Mouse (Mus musculus) neural tube, embryonic 13.5 days (tissue): ENCODE results near the gene Ms4a12. TPM values are rescaled to one million over a fixed set of nuclear protein-coding genes. Genes with fewer than 3 reads are reported as not detected.
"Not testable (repeated sequence)": the region's sequence is repeated elsewhere in the genome, so short reads cannot be mapped to it uniquely, and the experiment has no call there.

Experiments used
- ATAC-seq: fragments of 200-750 bp; cut with Nextera tagmentation; 2 replicates; pipeline ENCODE4 v1.8.0; 2017; ENCODE audit warnings: low read depth, mild to moderate bottlenecking, moderate TSS enrichment, moderate library complexity
- H3K27ac ChIP-seq: fragments of 300-500 bp; sonication (generic); replicated peaks from 2 replicates; pipeline ENCODE4 v1.5.1; 2015; ENCODE audit warnings: moderate library complexity, mild to moderate bottlenecking, inconsistent platforms
- H3K27me3 ChIP-seq: fragments of 300-500 bp; sonication (generic); 2 replicates; pipeline ENCODE4 v1.6.1; 2015; ENCODE audit warnings: mild to moderate bottlenecking, inconsistent platforms
- H3K36me3 ChIP-seq: fragments of 300-500 bp; sonication (generic); 2 replicates; pipeline ENCODE4 v1.6.1; 2015; ENCODE audit warnings: mild to moderate bottlenecking, inconsistent platforms
- H3K4me1 ChIP-seq: fragments of 300-500 bp; sonication (generic); replicated peaks from 2 replicates; pipeline ENCODE4 v1.6.1; 2015; ENCODE audit warnings: inconsistent platforms
- H3K4me2 ChIP-seq: fragments of 300-500 bp; sonication (generic); 2 replicates; pipeline ENCODE4 v1.6.1; 2015; ENCODE audit warnings: inconsistent platforms, mild to moderate bottlenecking, moderate library complexity
- H3K4me3 ChIP-seq: fragments of 300-500 bp; sonication (generic); 2 replicates; pipeline ENCODE4 v1.5.1; 2015; ENCODE audit warnings: mild to moderate bottlenecking, inconsistent platforms
- H3K9ac ChIP-seq: fragments of 300-500 bp; sonication (generic); 2 replicates; pipeline ENCODE4 v1.6.1; 2015; ENCODE audit warnings: moderate library complexity, mild to moderate bottlenecking, inconsistent platforms
- H3K9me3 ChIP-seq: fragments of 300-500 bp; sonication (generic); 2 replicates; pipeline ENCODE4 v1.6.1; 2016; ENCODE audit warnings: inconsistent platforms
- WGBS: fragments of 180-500 bp; shearing (Covaris S2); methylation state at CpG from one replicate; pipeline ENCODE4 v1.1.7; 2015; 5-methylcytosine and 5-hydroxymethylcytosine counted together
- polyA plus RNA-seq: library from polyadenylated mRNA; unstranded; fragments of >200 nt; fragmentation: Nextera tagmentation; extraction: Ambion mirVana; gene quantifications from 2 replicates; pipeline ENCODE4 v1.2.1, GENCODE M21; 2015

Gene Ms4a12
- not detected in 2 replicates for polyA plus RNA-seq

- ATAC-seq = no peak
- Histone ChIP-seq H3K27ac (no peak within 1 kb of the TSS), H3K36me3 (no peaks in the 10 kb centered on the region), H3K4me1 (no peaks in the 10 kb centered on the region), H3K4me2 (no peak within 1 kb of the TSS), H3K9me3 (no peaks in the 10 kb centered on the region), H3K9ac (no peak within 1 kb of the TSS), H3K4me3 (no peak within 1 kb of the TSS), H3K27me3 (no peaks in the 10 kb centered on the region)
- 70% methylated on average over 5 of the region's 5 CpGs for WGBS
Measured at GRCm38 (mm10) chr19:11232348-11232747, at the start of gene Ms4a12. Gene Ms4a12, minus strand, starts transcription at chr19:11232448.

DNA sequence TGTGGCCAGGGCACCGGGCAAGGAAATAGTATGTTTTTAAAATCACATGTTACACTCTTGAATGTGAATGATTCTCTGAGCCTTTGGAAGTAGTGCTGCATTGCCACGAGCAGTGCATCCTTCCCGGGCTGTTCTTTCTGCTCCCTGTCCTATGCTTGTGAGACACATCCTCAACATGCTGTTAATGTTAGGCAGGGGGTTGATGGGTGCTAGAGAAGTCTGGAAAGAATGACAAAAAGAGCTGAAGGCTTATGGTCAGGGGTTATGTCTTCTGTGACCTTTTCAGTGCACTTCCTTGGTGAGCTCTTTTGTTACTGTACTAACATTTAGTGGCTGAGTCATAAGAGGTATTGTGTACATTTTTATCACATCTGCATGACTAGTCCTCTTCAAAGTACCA lies 48.0 kb upstream of the Ms4a12 start:
- no peaks in the 10 kb centered on the region for H3K36me3 ChIP-seq
- H3K4me2 ChIP-seq = no peak overlapping the region
- H3K27me3 ChIP-seq = no peaks in the 10 kb centered on the region
- H3K27ac ChIP-seq = no peak overlapping the region
- no peak overlapping the region for H3K9ac ChIP-seq
- H3K4me3 ChIP-seq = no peak overlapping the region
- ATAC-seq = no peak
- no peaks in the 10 kb centered on the region for H3K4me1 ChIP-seq
- 79% methylated on average over 3 of the region's 3 CpGs for WGBS
- no peaks in the 10 kb centered on the region for H3K9me3 ChIP-seq

DNA sequence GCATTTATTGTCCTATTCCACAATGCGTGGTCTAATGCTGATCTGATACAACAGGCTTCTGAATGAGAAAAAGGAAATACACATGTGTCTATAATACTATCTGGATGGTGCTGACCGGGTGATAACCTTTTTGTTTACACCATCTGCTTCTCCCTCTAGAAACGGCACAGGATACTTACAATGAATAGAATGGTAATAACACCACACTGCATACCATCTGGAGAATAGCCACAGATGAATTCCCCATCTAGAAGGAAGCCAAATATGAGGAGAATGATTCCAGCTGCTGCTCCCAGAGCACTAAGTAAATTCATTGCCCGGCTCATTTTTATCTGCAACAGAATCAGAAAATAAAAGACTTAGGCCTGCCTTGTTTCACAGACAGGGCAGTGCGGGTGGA lies 44.2 kb upstream of the Ms4a12 start:
- Histone ChIP-seq H3K9me3 (no peaks in the 10 kb centered on the region), H3K9ac (no peak overlapping the region), H3K27me3 (no peaks in the 10 kb centered on the region), H3K4me1 (no peaks in the 10 kb centered on the region), H3K27ac (no peak overlapping the region), H3K4me2 (no peak overlapping the region), H3K4me3 (no peak overlapping the region), H3K36me3 (no peaks in the 10 kb centered on the region)
- no peak for ATAC-seq
- whole genome bisulfite sequencing = 67% methylated on average over 5 of the region's 5 CpGs

GRCm38 (mm10) chr19:11266956-11267355 lies 34.7 kb upstream of the Ms4a12 start:
- Histone ChIP-seq H3K27ac (no peak overlapping the region), H3K4me1 (no peaks in the 10 kb centered on the region), H3K27me3 (no peaks in the 10 kb centered on the region), H3K36me3 (no peaks in the 10 kb centered on the region), H3K9ac (no peak overlapping the region), H3K4me3 (no peak overlapping the region), H3K4me2 (no peak overlapping the region), H3K9me3 (no peaks in the 10 kb centered on the region)
- ATAC-seq = no peak
- 84% methylated on average over 4 of the region's 4 CpGs for WGBS

GRCm38 (mm10) chr19:11266052-11266845 lies 34.0 kb upstream of the Ms4a12 start, which contains the start of gene Ms4a1:
Gene Ms4a1, minus strand, starts transcription at chr19:11266241.
- Histone ChIP-seq H3K9ac (no peak within 1 kb of the TSS), H3K27ac (no peak within 1 kb of the TSS), H3K36me3 (no peaks in the 10 kb centered on the region), H3K4me2 (no peak within 1 kb of the TSS), H3K9me3 (no peaks in the 10 kb centered on the region), H3K4me3 (no peak within 1 kb of the TSS), H3K27me3 (no peaks in the 10 kb centered on the region), H3K4me1 (no peaks in the 10 kb centered on the region)
- no peak for ATAC-seq
- 83% methylated on average over 8 of the region's 8 CpGs for WGBS

DNA sequence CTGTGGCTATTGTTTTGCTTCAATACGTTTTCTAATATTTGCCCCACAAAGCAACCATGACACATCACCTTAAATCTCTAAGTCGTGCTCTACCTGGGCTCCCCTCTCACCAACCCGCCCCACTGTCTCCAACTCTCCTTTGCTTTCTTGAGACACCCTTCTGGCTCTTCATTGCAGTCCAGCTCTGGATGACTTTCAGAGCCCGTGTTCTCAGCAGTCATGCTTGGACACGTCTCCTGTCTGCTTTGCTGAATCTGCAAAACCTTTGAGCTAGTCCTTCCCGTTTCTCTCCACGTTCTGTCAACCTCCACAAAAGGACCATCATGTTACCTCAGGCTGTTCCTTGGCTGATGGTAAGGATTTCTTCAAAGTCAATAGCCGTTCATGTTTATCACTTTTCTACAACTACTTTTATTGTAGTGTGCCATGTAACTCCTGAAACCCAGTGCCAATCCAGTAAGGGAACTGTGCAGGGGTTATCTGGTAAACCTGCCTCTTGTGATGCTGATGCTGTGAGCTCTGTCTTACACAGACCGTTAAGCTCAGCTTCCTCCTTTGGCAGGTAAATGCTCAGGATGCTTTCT lies 32.4 kb upstream of the Ms4a12 start:
- Histone ChIP-seq H3K9me3 (no peaks in the 10 kb centered on the region), H3K9ac (no peak overlapping the region), H3K27me3 (no peaks in the 10 kb centered on the region), H3K27ac (no peak overlapping the region), H3K36me3 (no peaks in the 10 kb centered on the region), H3K4me3 (no peak overlapping the region), H3K4me1 (no peaks in the 10 kb centered on the region), H3K4me2 (no peak overlapping the region)
- WGBS = 86% methylated on average over 9 of the region's 9 CpGs
- no peak for ATAC-seq

GRCm38 (mm10) chr19:11263549-11263948 lies 31.3 kb upstream of the Ms4a12 start:
- H3K27ac ChIP-seq = no peak overlapping the region
- no peak overlapping the region for H3K4me2 ChIP-seq
- no peak overlapping the region for H3K4me3 ChIP-seq
- H3K9me3 ChIP-seq = no peaks in the 10 kb centered on the region
- no peaks in the 10 kb centered on the region for H3K27me3 ChIP-seq
- no peak for ATAC-seq
- no peak overlapping the region for H3K9ac ChIP-seq
- H3K36me3 ChIP-seq = no peaks in the 10 kb centered on the region
- no peaks in the 10 kb centered on the region for H3K4me1 ChIP-seq
- WGBS = 93% methylated on average over 3 of the region's 3 CpGs

DNA sequence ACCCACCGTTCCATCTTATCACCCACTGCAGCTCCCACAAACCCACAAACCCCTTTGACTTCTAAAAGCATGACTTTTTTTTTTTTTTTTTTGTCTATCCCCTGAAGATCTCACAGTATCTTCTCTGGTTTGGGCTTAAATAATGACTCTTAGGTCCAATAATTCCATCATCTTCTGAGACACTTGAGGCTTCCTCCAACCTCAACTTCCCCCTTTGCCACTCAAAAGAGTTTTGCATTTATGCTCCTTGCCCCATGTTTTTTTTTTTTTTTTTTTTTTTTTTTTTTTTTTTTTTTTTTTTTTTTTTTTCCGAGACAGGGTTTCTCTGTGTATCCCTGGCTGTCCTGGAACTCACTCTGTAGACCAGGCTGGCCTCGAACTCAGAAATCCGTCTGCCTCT lies 30.7 kb upstream of the Ms4a12 start:
- WGBS = 78% methylated on average over 4 of the region's 4 CpGs

GRCm38 (mm10) chr19:11261522-11261921 lies 29.3 kb upstream of the Ms4a12 start:
- H3K9ac ChIP-seq = no peak overlapping the region
- H3K4me1 ChIP-seq = no peaks in the 10 kb centered on the region
- H3K9me3 ChIP-seq = no peaks in the 10 kb centered on the region
- H3K27me3 ChIP-seq = no peaks in the 10 kb centered on the region
- no peaks in the 10 kb centered on the region for H3K36me3 ChIP-seq
- no peak for ATAC-seq
- no peak overlapping the region for H3K27ac ChIP-seq
- no peak overlapping the region for H3K4me2 ChIP-seq
- 81% methylated on average over 2 of the region's 2 CpGs for WGBS
- no peak overlapping the region for H3K4me3 ChIP-seq

More for the DNA sequence above, 30.7 kb upstream of the Ms4a12 start:
- not testable (repeated sequence) for H3K27ac ChIP-seq, ATAC-seq, H3K4me1 ChIP-seq, H3K27me3 ChIP-seq, H3K9ac ChIP-seq, H3K36me3 ChIP-seq, H3K4me2 ChIP-seq, H3K9me3 ChIP-seq, H3K4me3 ChIP-seq

DNA sequence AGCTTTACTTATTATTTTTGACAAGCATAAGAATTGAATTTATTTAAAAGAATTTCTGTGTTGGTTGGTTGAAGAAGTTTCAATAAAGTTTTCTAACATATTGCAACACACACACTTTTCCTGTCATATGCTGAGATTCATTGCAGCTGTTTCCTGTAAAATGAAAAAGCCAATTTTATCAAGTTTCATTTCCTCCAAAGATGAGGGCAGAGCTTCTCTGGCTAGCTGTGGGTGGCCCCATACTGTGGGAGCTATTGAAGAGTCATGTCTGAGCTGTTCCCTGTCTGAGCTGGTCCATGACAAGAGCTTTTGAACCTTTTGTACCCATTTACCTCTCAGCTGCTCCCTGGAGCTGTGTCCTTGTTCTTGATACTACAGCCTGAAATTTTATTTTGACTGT lies 12.0 kb upstream of the Ms4a12 start:
- Histone ChIP-seq H3K9me3 (no peaks in the 10 kb centered on the region), H3K4me2 (no peak overlapping the region), H3K36me3 (no peaks in the 10 kb centered on the region), H3K27ac (no peak overlapping the region), H3K27me3 (no peaks in the 10 kb centered on the region), H3K4me3 (no peak overlapping the region), H3K4me1 (no peaks in the 10 kb centered on the region), H3K9ac (no peak overlapping the region)
- no peak for ATAC-seq

- Histone ChIP-seq H3K36me3 (no peaks in the 10 kb centered on the region), H3K9me3 (no peaks in the 10 kb centered on the region), H3K27me3 (no peaks in the 10 kb centered on the region), H3K4me1 (no peaks in the 10 kb centered on the region), H3K27ac (no peak overlapping the region), H3K9ac (no peak overlapping the region), H3K4me2 (no peak overlapping the region), H3K4me3 (no peak overlapping the region)
- ATAC-seq = peak; percentile 40; the same call in 1 of the 2 replicates
- 53% methylated on average over 5 of the region's 5 CpGs for WGBS
Measured at GRCm38 (mm10) chr19:11242560-11242959, 10.3 kb upstream of the Ms4a12 start.

GRCm38 (mm10) chr19:11235820-11236219 lies 3.6 kb upstream of the Ms4a12 start:
- H3K27ac ChIP-seq = no peak overlapping the region
- no peak for ATAC-seq
- no peaks in the 10 kb centered on the region for H3K27me3 ChIP-seq
- H3K9me3 ChIP-seq = no peaks in the 10 kb centered on the region
- no peak overlapping the region for H3K9ac ChIP-seq
- no peaks in the 10 kb centered on the region for H3K36me3 ChIP-seq
- no peak overlapping the region for H3K4me2 ChIP-seq
- no peaks in the 10 kb centered on the region for H3K4me1 ChIP-seq
- H3K4me3 ChIP-seq = no peak overlapping the region
